Mouse (Mus musculus) hindbrain, embryonic 11.5 days (tissue): ENCODE results near the gene 1700029P11Rik. TPM values are rescaled to one million over a fixed set of nuclear protein-coding genes. Genes with fewer than 3 reads are reported as not detected.

Source experiments
- ATAC-seq: fragments of 200-750 bp; cut with Nextera tagmentation; 2 replicates; pipeline ENCODE4 v1.8.0; 2017; ENCODE audit warnings: mild to moderate bottlenecking, moderate TSS enrichment, moderate library complexity; ENCODE audit not compliant: low FRiP score
- DNase-seq: peaks from one replicate; pipeline ENCODE4 v3.0.0-alpha.2; 2015; ENCODE audit warnings: low spot score
- H3K27ac ChIP-seq: fragments of 300-500 bp; sonication (generic); 2 replicates; pipeline ENCODE4 v1.5.1; 2014; ENCODE audit warnings: mild to moderate bottlenecking, low read depth, low read length
- H3K27me3 ChIP-seq: fragments of 300-500 bp; sonication (generic); 2 replicates; pipeline ENCODE4 v1.6.1; 2014; ENCODE audit warnings: mild to moderate bottlenecking, low read length, moderate library complexity, mixed read lengths; ENCODE audit not compliant: control insufficient read depth, insufficient read depth
- H3K36me3 ChIP-seq: fragments of 300-500 bp; sonication (generic); 2 replicates; pipeline ENCODE4 v1.6.1; 2014; ENCODE audit warnings: mild to moderate bottlenecking, low read length, moderate library complexity, mixed read lengths; ENCODE audit not compliant: control insufficient read depth, insufficient read depth
- H3K4me1 ChIP-seq: fragments of 300-500 bp; sonication (generic); replicated peaks from 2 replicates; pipeline ENCODE4 v1.6.1; 2014; ENCODE audit warnings: low read length, mixed read lengths; ENCODE audit not compliant: control insufficient read depth, insufficient read depth
- H3K4me2 ChIP-seq: fragments of 300-500 bp; sonication (generic); replicated peaks from 2 replicates; pipeline ENCODE4 v1.6.1; 2014; ENCODE audit warnings: mild to moderate bottlenecking, low read depth, low read length
- H3K4me3 ChIP-seq: fragments of 300-500 bp; sonication (generic); 2 replicates; pipeline ENCODE4 v1.5.1; 2014; ENCODE audit warnings: low read depth, low read length
- H3K9ac ChIP-seq: fragments of 300-500 bp; sonication (generic); 2 replicates; pipeline ENCODE4 v1.6.1; 2014; ENCODE audit warnings: low read depth, low read length
- H3K9me3 ChIP-seq: fragments of 300-500 bp; sonication (generic); 2 replicates; pipeline ENCODE4 v1.6.1; 2016; ENCODE audit warnings: low read length; ENCODE audit not compliant: control insufficient read depth
- WGBS: fragments of 180-500 bp; shearing (Covaris S2); extraction: QIAGEN DNeasy Blood & Tissue Kit; methylation state at CpG from one replicate; pipeline ENCODE4 v1.1.7; 2014; 5-methylcytosine and 5-hydroxymethylcytosine counted together
- polyA plus RNA-seq: library from polyadenylated mRNA; unstranded; fragments of >200 nt; fragmentation: Nextera tagmentation; extraction: Ambion mirVana; gene quantifications from 2 replicates; pipeline ENCODE4 v1.2.1, GENCODE M21; 2014

Gene 1700029P11Rik
- polyA plus RNA-seq, 1 experiment from 2014 or later, result not detected

DNA sequence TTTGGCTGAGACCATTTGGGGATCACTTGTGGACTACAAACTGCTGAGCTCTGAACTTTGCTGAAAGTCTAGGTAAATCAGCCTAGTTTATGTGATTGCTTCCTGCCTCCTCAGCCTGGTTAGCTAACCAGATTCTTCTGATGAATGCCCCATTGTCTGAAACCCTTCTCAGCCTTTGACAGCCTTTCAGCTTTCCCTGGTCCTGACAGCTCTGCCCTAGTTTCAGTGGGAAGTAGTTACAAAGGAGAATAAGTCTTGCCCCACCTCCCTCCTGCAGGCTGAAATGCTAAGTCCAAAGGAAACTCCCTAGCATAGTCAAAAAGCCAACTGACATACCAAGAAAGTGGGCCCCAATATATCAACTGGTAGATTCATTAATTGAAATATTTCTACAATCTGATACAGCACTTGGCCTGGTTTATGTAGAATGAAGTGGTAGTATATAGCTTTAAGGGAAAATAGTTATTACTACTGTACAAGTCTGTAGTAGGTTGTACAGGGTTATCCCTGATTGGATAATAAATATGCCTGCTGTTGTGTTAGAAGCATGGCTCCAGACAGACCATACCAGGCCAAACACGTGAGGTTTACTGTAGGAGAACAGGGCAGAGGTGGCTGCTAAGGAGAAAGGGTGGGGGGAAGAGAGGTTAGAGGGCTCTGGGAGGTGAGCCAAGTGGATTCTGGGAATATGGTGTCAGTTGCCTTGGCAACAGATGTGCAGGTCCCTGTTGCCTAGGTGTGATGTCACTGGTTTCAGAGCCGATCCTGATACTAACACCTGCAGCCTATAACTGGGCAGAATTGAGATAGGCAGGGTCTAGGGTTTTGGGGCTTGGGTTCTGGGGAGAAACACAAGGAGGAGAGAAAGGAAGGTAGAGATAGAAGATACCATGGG is 5.2 kb downstream of the 1700029P11Rik start:
- 56% methylated on average over 2 of the region's 2 CpGs for WGBS
- no peak overlapping the region for H3K27ac ChIP-seq

DNA sequence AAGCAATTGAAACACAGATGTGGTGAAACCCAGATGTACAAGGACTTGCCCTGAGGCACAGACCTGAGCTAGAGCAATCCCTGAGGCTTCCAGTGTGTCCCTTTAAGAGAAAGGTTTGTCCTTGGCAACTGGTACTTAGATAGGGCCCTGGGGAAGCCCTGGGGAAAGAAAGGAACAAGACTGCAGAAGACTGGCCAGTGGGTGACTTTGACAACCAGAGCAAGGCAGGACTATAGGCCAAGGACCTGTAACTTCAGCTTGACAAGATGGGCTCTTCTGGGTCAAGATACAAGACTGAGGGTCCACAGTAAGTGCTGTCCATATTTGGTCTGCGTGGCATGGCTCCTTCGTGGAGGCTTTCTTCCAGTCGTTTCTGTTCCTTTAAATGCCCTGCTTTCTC is 7.3 kb downstream of the 1700029P11Rik start, which contains the start of gene Xrcc6:
Xrcc6 (plus strand) TSS at position 190 of the 400 bp plus-strand sequence.
- H3K4me2 ChIP-seq, result no peak within 1 kb of the TSS
- H3K9me3 ChIP-seq, result no peaks in the 10 kb centered on the region
- H3K4me3 ChIP-seq, result no peak within 1 kb of the TSS
- H3K27ac ChIP-seq, result no peak within 1 kb of the TSS
- H3K36me3 ChIP-seq, result no peaks in the 10 kb centered on the region
- ATAC-seq (no peak), DNase-seq (no peak)
- no peak within 1 kb of the TSS for H3K9ac ChIP-seq
- 0 out of 2 replicates have a peak, but pooled peaks cover 2% of the 10 kb centered on the region for H3K4me1 ChIP-seq
- 87% methylated on average over 3 of the region's 3 CpGs for WGBS
- no peaks in the 10 kb centered on the region for H3K27me3 ChIP-seq

More for the DNA sequence above, 5.2 kb downstream of the 1700029P11Rik start:
- no peaks in the 10 kb centered on the region for H3K9me3 ChIP-seq
- H3K36me3 ChIP-seq, result no peaks in the 10 kb centered on the region
- peak; percentile 26 for DNase-seq
- no peak overlapping the region for H3K4me3 ChIP-seq
- H3K4me1 ChIP-seq, result 0 out of 2 replicates have a peak, but pooled peaks cover 2% of the 10 kb centered on the region
- H3K4me2 ChIP-seq, result no peak overlapping the region
- H3K9ac ChIP-seq, result no peak overlapping the region
- H3K27me3 ChIP-seq, result no peaks in the 10 kb centered on the region
- no peak for ATAC-seq

DNA sequence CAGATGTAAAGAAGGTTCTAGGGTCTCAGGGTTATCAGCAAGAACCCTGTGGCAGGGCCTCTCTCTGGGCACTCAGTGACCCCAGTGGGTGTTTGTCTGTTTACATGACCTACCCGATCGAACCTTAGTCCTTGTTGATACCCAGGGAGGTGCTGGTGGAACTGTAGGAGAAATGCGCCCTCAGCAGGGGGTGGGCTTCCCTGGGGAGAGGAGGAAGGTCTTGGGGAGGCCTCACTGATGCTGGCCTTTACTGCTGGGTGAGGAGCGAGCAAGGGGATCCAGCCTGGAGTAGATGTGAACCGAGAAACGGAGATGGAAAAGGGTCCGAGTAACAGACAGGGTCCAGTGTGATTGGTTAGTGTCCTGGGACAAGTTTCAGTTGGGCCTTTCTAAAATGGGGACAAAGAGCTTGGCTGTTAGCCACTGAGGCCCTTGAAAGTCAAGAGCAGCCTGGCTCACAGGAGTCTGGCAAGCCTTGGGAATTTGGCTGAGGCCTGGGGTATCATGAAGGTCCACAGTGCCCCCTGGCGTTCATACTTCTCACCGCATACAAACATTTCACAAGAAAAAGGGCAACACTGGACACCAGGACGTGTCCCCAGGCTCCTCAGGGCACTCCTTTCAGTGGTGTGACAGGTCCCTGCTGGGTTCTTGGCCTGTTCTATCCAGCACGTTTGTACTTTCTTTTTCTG is 9.2 kb downstream of the 1700029P11Rik start:
- ATAC-seq, result peak; percentile 33; the same call in 1 of the 2 replicates
- Histone ChIP-seq H3K9ac (no peak overlapping the region), H3K9me3 (no peaks in the 10 kb centered on the region), H3K27ac (no peak overlapping the region), H3K27me3 (no peaks in the 10 kb centered on the region), H3K36me3 (no peaks in the 10 kb centered on the region), H3K4me2 (no peak overlapping the region), H3K4me3 (no peak overlapping the region), H3K4me1 (0 out of 2 replicates have a peak, but pooled peaks cover 2% of the 10 kb centered on the region)
- peak; percentile 93 for DNase-seq
- 45% methylated on average over 11 of the region's 11 CpGs for WGBS

DNA sequence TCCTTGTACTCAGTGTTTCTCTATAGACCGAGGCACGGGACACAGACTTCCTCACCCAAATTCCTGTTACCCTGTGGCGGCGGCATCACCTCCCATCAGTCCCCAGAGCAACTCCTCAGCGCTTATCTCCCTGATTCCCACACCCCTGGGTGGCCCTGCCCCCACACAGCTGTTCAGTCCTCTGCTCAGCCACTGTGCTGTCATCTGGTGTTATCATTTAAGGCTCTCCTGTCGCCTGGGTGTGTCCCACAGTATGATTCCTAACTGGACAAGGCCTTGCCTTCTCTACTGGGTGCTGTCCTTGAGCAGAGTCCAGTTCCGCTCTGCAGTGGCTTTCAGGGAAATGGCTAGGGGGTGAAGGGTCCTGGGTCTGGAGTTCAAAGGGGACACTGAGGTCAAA is 10.2 kb downstream of the 1700029P11Rik start:
- H3K4me1 ChIP-seq, result 0 out of 2 replicates have a peak, but pooled peaks cover 2% of the 10 kb centered on the region
- H3K9ac ChIP-seq, result no peak overlapping the region

DNA sequence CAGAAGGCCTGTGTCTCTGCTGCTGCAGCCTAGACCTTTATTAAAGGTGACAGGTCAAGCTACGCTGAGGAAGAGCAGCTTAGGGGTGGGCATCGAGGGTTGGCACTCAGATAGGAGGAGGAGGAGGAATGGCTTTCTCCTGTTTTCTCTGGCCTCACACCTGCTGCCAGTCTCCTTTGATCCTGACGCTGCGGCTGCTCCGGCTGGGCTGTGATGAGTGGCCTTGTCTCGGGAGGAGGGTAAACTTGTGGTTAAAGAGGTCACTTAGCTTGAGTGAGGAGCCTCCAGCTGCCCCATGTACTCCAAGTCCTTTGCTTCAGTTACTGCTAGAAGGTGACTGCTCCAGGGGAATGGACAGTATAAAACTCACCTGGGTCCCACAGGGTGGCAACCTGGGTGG is 13.7 kb downstream of the 1700029P11Rik start:
- H3K4me1 ChIP-seq, result no peaks in the 10 kb centered on the region
- no peaks in the 10 kb centered on the region for H3K9me3 ChIP-seq
- no peaks in the 10 kb centered on the region for H3K27me3 ChIP-seq
- WGBS, result 82% methylated on average over 6 of the region's 6 CpGs
- H3K36me3 ChIP-seq, result no peaks in the 10 kb centered on the region; the same call in 1 of the 2 replicates
- no peak overlapping the region for H3K4me2 ChIP-seq
- no peak for ATAC-seq
- H3K27ac ChIP-seq, result no peak overlapping the region
- no peak for DNase-seq
- no peak overlapping the region for H3K4me3 ChIP-seq
- H3K9ac ChIP-seq, result no peak overlapping the region

More for the DNA sequence above, 10.2 kb downstream of the 1700029P11Rik start:
- ATAC-seq (no peak), DNase-seq (no peak)
- Histone ChIP-seq H3K36me3 (no peaks in the 10 kb centered on the region; the same call in 1 of the 2 replicates), H3K27me3 (no peaks in the 10 kb centered on the region), H3K9me3 (no peaks in the 10 kb centered on the region), H3K4me3 (no peak overlapping the region), H3K4me2 (no peak overlapping the region), H3K27ac (no peak overlapping the region)
- WGBS, result 51% methylated on average over 7 of the region's 7 CpGs

DNA sequence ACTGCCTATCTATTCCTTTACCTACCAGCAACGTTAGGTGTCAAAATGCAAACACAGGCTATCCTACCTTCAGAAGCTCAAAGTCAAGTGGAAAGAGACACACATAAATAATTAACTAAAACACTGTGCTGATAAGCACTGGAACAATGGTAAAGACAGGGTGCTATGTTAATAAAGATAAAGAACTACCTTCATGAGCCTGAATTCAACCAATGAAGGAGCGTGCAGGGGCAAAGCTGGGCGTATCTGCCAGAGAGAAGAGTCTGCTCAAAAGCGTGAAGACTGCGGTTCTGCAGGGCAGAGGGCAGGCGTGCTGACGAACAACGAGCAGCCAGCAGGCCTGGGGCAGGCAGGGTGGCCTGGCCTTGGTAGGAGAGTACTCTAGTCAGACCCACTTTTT is 23.9 kb downstream of the 1700029P11Rik start:
- Histone ChIP-seq H3K4me1 (no peaks in the 10 kb centered on the region), H3K36me3 (no peaks in the 10 kb centered on the region), H3K4me2 (no peak overlapping the region), H3K27me3 (no peaks in the 10 kb centered on the region), H3K9ac (no peak overlapping the region), H3K9me3 (no peaks in the 10 kb centered on the region), H3K4me3 (no peak overlapping the region), H3K27ac (no peak overlapping the region)
- WGBS, result 95% methylated on average over 8 of the region's 8 CpGs
- DNase-seq (no peak), ATAC-seq (no peak)

DNA sequence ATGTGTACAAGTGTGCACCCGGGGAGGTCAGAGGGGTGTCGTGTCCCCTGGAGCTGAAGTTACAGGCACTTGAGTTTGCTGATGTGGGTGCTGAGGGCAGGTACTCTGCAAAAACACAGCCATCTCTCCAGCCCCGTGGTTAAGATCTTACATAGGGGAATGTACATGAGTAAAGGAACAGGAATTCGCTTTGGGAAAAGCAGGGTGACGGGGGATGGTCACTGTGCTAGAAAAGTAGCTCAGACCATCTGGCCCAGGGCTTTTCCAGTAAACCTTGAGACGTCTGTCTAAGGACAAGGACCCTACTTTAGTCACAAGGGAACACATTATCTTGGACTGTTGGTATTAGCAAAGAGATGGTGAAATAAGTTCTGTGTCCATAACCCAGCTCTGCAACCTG is 31.6 kb downstream of the 1700029P11Rik start:
- Histone ChIP-seq H3K4me1 (0 out of 2 replicates have a peak, but pooled peaks cover 3% of the 10 kb centered on the region), H3K9ac (no peak overlapping the region), H3K9me3 (no peaks in the 10 kb centered on the region), H3K27ac (no peak overlapping the region), H3K36me3 (no peaks in the 10 kb centered on the region), H3K4me3 (no peak overlapping the region), H3K27me3 (no peaks in the 10 kb centered on the region), H3K4me2 (no peak overlapping the region)
- DNase-seq, result no peak
- ATAC-seq, result no peak
- 87% methylated on average over 6 of the region's 6 CpGs for WGBS

DNA sequence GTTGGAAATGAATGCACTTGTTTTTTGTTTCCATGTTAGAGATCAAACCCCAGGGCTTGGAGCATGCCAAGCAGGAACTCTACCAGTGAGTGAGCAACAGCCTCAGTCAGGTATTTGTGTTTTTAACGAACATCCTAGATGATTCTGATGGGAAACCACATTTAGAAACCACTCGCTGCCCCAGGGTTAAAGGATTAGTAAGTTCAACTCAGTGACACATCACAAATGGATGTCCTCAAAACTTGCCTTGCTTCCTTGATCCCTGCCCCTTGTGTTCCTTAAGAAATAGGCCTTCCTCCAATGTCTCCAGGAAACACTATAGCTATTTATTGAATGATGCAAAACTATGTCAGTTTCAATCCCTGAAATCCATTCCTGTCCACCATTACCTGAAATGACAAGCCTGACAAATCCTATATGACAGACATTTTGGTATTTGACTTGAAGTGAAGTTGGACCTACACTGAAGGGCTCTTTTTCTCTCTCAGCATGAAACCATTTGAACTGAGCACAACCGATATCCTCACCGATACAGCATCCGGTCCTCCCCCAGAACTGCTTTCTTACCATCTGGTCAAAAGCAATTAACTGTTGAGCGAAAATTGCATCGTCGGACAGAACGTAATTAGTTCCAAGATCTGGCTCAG is 34.5 kb downstream of the 1700029P11Rik start:
- WGBS, result 21% methylated on average over 9 of the region's 9 CpGs

More for the DNA sequence above, 34.5 kb downstream of the 1700029P11Rik start:
- Histone ChIP-seq H3K9ac (peak overlapping the region; percentile 88), H3K4me2 (peak overlapping the region; percentile 91), H3K27ac (no peak overlapping the region), H3K9me3 (no peaks in the 10 kb centered on the region), H3K4me3 (peak overlapping the region; percentile 84), H3K36me3 (no peaks in the 10 kb centered on the region), H3K27me3 (no peaks in the 10 kb centered on the region), H3K4me1 (0 out of 2 replicates have a peak, but pooled peaks cover 3% of the 10 kb centered on the region)
- no peak for DNase-seq
- no peak for ATAC-seq
